Mouse (Mus musculus) thymus, adult 2 months (tissue): ENCODE measurements around the gene Med24.

Source experiments
- CTCF ChIP-seq: fragments of 200-500 bp; IDR thresholded peaks from 2 replicates; pipeline ENCODE4 v1.5.1; 2012; ENCODE audit warnings: mild to moderate bottlenecking, control low read depth, low read length, moderate library complexity, borderline replicate concordance; ENCODE audit not compliant: control insufficient read depth, poor library complexity, insufficient read depth; ENCODE audit errors: extremely low read depth
- POLR2A ChIP-seq: fragments of 200-500 bp; IDR thresholded peaks from 2 replicates; pipeline ENCODE4 v1.6.1; 2012; ENCODE audit warnings: mild to moderate bottlenecking, low read length, control low read depth, moderate library complexity; ENCODE audit not compliant: control insufficient read depth, poor library complexity, insufficient read depth; ENCODE audit errors: extremely low read depth

DNA sequence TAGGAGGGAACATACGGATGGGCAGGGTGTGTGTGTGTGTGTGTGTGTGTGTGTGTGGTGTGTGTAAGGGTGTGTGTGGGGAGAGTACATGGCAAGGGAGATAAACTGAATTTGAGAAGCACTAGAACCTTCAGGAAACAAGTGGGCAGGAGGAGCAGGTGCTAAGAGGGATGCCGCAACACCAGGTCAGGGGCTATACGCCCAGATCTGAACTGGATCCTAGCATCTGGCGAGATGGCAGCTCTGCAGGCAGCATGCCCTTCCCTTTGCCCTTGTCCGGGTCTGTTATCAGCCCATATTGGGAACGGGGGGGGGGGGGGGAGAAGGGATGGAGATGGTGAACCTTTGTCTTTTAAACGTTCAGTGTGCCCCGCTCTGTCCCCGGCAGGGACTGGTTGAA, 9.7 kb upstream of the Med24 start:
- TF ChIP-seq CTCF = no peak
- no peak for TF ChIP-seq POLR2A
